Mouse (Mus musculus): ENCODE data around the gene Vcp.

Gene Vcp

DNA sequence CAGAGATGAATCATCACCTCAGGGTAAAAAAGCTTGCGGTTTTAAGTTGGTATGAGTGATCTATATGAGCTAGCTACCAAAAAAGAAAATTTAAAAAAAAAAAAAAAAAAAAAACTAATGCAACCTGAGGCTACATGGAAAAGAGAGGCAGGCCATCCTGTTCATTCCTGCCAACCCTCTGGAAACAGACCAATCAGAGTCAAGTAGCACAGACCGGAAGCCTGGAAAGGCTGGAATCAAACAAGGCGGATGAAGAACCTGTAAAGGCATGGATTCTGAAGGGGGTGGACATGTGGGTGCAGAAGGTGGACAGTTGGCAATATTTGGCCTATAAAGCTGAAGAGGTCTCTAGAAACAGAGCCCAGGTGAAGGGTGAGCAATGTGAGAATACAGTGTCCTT lies 54.9 kb downstream of the Vcp start:
- DNase-seq (ENCODE audit: low spot score in 2 of 2): peak in 1 of 2 experiments; percentile 23

- DNase-seq (ENCODE audit: low spot score in 2 of 2): no peak
Observed at GRCm38 (mm10) chr4:42945043-42945442, 55.3 kb downstream of the Vcp start.

DNA sequence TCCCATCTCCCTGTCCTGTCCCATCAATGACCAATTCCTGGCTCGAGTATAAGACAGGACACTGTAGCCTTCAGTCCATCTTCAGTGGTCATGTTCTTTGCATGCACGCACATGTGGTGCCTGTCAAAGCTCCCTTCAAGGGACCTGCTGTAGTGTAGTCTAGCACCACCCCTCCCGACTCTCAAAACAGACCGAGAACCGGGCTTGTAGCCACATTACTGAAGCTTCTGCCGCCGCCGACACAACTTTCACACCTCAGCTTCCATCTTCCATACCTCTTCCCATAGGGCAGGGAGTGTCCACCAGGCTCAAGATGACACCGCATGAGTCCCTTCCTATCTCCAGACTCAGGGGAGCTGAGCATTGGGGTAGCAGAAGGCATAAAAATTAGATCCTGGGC lies 56.1 kb downstream of the Vcp start:
- peak in 1 of 2 experiments; percentile 52 for DNase-seq (ENCODE audit: low spot score in 2 of 2)

DNA sequence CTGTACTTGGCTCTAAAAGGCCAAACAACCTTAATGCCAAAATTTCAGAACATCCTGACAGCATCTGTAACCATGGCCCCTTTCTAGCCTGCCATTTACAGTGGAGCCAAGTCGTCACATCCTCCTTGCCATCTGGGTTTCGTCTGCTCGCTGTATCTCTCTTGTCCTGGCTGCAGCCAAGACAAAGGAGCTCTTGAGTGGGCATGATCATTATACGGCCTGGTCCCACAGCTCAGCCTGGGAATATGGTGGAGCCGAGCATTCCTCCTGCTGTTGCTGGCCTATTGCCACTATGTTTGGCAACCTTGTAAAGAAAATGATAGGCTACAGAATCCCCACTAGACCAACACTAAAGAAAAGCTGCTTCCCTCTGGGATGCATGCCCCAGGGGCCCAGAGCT lies 57.0 kb downstream of the Vcp start:
- peak in 1 of 2 experiments; percentile 27 for DNase-seq (ENCODE audit: low spot score in 2 of 2)

GRCm38 (mm10) chr4:42941396-42941795 lies 58.9 kb downstream of the Vcp start:
- peak in 1 of 2 experiments; percentile 46 for DNase-seq (ENCODE audit: low spot score in 2 of 2)

DNA sequence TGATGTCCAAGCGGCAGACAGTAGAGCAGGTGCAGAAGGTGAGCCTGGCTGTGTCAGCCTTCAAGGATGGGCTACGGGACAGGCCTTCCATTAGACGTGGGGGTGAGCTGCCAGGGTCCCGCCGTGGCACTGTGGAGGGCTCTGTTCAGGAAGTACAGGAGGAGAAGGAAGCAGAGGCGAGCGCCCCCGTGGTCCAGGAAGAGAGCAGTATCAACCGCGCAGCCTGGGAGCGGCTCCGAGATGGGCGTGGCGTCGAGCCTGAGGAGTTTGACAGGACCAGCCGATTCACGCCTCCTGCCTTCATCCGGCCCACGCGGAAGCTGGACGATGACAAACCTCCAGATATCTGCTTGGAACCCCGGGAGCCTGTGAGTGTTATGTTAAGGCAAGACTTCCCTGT lies 66.7 kb downstream of the Vcp start:
- peak in 1 of 2 experiments; percentile 71 for DNase-seq (ENCODE audit: low spot score in 2 of 2)

DNA sequence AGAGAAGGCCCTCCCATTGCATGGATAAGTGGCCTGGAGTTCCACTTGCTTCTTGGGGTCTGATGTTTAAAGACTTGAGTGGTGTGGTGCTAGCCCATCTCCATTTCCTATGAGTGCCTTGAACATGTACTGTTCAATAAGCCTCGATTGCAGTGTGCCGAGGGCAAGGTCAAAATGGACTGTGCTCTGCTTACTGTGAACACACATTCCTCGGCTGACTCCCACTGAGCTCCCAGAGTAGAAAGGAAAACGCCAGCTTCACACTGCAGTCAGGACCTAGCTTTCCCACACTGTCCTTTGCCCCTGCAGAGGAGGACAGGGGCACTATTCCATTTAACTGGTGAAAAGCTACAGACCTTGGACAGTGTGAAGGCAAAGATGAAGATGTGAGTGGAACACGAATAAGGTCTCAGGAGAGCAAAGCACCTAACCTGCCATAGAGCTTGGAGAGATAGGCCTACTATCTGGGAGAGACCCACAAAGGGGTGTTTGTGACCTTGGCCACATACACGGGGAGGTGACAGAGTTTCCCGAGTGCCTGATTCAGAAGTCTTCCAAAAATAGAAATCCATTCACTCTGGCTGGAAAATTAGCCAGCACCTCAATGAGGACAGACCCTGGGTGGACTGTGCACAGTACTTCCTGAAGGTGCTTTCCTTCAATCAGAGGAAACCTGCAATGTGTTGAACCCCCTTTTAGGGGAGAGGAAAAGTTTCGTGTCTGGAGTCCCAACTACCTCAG lies 67.9 kb downstream of the Vcp start:
- DNase-seq (ENCODE audit: low spot score in 2 of 2): peak in 1 of 2 experiments; percentile 1

All from left cerebral cortex, adult 9 months (tissue).